Mouse (Mus musculus) erythroblast, adult 5-6 weeks (primary cell): ENCODE data around the gene Adamts12. TPM values are rescaled to one million over a fixed set of nuclear protein-coding genes. Genes with fewer than 3 reads are reported as not detected.

Experiments used
- ATAC-seq: replicated peaks from 2 replicates; pipeline ENCODE4 v1.8.0; 2016; ENCODE audit warnings: moderate number of reproducible peaks, mild to moderate bottlenecking, moderate TSS enrichment, inconsistent platforms; ENCODE audit not compliant: poor library complexity, low FRiP score, severe bottlenecking
- total RNA-seq, 2 experiments: library from RNA; stranded (forward) in 1 of 2; stranded (reverse) in 1 of 2; fragments of 150-400 nt in 1 of 2; fragments of 200-764, 138-1000 nt in 1 of 2; gene quantifications; 2 replicates each; pipeline versions ENCODE4 v1.2.3 to v1.2.4; 2015 to 2017; ENCODE audit warnings: low replicate concordance in 2 of 2

Gene Adamts12
- not detected in 2 replicates for total RNA-seq (2015; ENCODE audit: low replicate concordance)
- 0.70 TPM in 1 of 2 replicates, not detected in the other for total RNA-seq (2017; ENCODE audit: low replicate concordance)

- no peak for ATAC-seq
Observed at GRCm38 (mm10) chr15:11064558-11065411, at the start of gene Adamts12. Gene Adamts12 (plus strand): TSS chr15:11064790.

GRCm38 (mm10) chr15:11014931-11015330 is 49.7 kb upstream of the Adamts12 start:
- no peak for ATAC-seq

GRCm38 (mm10) chr15:11026801-11027561 is 37.6 kb upstream of the Adamts12 start:
- ATAC-seq, result no peak

- no peak for ATAC-seq
Observed at GRCm38 (mm10) chr15:11030188-11030587, 34.4 kb upstream of the Adamts12 start.

- no peak for ATAC-seq
Observed at GRCm38 (mm10) chr15:11035947-11036474, 28.6 kb upstream of the Adamts12 start.

- no peak for ATAC-seq
Observed at GRCm38 (mm10) chr15:11036535-11037375, 27.8 kb upstream of the Adamts12 start.

- ATAC-seq, result no peak
Observed at GRCm38 (mm10) chr15:11037376-11037695, 27.3 kb upstream of the Adamts12 start.

GRCm38 (mm10) chr15:11037711-11038110 is 26.9 kb upstream of the Adamts12 start, which contains the start of gene Rxfp3:
Gene Rxfp3 (minus strand): TSS chr15:11037991.
- ATAC-seq, result no peak

GRCm38 (mm10) chr15:11038476-11038875 is 26.1 kb upstream of the Adamts12 start:
- no peak for ATAC-seq

- ATAC-seq, result no peak
Observed at GRCm38 (mm10) chr15:11040067-11040466, 24.5 kb upstream of the Adamts12 start.

GRCm38 (mm10) chr15:11041229-11041628 is 23.4 kb upstream of the Adamts12 start:
- no peak for ATAC-seq

GRCm38 (mm10) chr15:11042828-11043227 is 21.8 kb upstream of the Adamts12 start:
- ATAC-seq, result no peak

GRCm38 (mm10) chr15:11053678-11054439 is 10.7 kb upstream of the Adamts12 start:
- ATAC-seq, result no peak

- ATAC-seq, result no peak
Observed at GRCm38 (mm10) chr15:11054440-11055080, 10.0 kb upstream of the Adamts12 start.

- ATAC-seq, result no peak
Observed at GRCm38 (mm10) chr15:11062903-11063302, 1.7 kb upstream of the Adamts12 start.

GRCm38 (mm10) chr15:11064160-11064557 is 431 bp upstream of the Adamts12 start:
- no peak for ATAC-seq

GRCm38 (mm10) chr15:11065528-11066171 is 1.1 kb downstream of the Adamts12 start:
- ATAC-seq, result no peak

- no peak for ATAC-seq
Observed at GRCm38 (mm10) chr15:11066299-11066698, 1.7 kb downstream of the Adamts12 start.
